Mouse (Mus musculus): Measurements from ENCODE around the gene Ppara. TPM values are rescaled to one million over a fixed set of nuclear protein-coding genes. Genes with fewer than 3 reads are reported as not detected.

Ppara gene
- polyA plus RNA-seq, 1 experiment from 2014 or later = 2.5 TPM

DNA sequence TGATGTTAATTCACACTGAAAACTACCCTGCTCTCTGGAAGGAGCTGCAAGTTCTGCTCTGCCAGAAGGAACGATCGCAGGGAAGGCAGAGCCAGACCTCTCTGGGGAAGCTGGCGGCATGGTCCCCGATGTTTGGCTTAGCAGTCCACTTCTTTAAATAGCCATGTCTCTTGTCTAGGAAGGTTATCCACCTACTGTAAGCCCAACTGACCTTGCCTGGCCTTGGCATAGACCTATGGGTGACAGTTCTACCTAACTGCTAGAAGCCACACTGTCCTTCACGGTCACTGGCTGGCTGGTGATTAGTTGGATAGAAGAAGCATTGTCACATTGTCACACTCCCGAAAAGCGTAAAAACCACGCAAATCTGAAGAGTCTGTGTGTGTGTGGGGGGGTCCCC is 63.9 kb downstream of the Ppara start:
- no peaks in the 10 kb centered on the region for H3K27me3 ChIP-seq (replicated peaks; ENCODE audit: control insufficient read depth, insufficient read depth, low read length)
- H3K4me1 ChIP-seq (replicated peaks; ENCODE audit: control insufficient read depth, insufficient read depth, low read length) = no peaks in the 10 kb centered on the region
- DNase-seq (ENCODE audit: low spot score) = no peak
- 85% methylated on average over 8 of the region's 8 CpGs for WGBS
- no peak overlapping the region for H3K9ac ChIP-seq (ENCODE audit: low read depth, low read length)
- H3K36me3 ChIP-seq (ENCODE audit: control insufficient read depth, insufficient read depth, low read length) = no peaks in the 10 kb centered on the region
- no peak overlapping the region for H3K4me3 ChIP-seq (ENCODE audit: low read depth, low read length)
- ATAC-seq (replicated peaks; ENCODE audit: low FRiP score) = no peak
- no peaks in the 10 kb centered on the region for H3K9me3 ChIP-seq (ENCODE audit: control insufficient read depth, low read length)
- no peak overlapping the region for H3K4me2 ChIP-seq
- no peak overlapping the region for H3K27ac ChIP-seq (ENCODE audit: low read depth, low read length)

GRCm38 (mm10) chr15:85802931-85803330 is 68.1 kb downstream of the Ppara start:
- H3K27ac ChIP-seq (ENCODE audit: low read depth, low read length) = no peak overlapping the region
- 63% methylated on average over 2 of the region's 2 CpGs for WGBS
- no peak overlapping the region for H3K4me3 ChIP-seq (ENCODE audit: low read depth, low read length)
- H3K4me1 ChIP-seq (replicated peaks; ENCODE audit: control insufficient read depth, insufficient read depth, low read length) = no peaks in the 10 kb centered on the region
- DNase-seq (ENCODE audit: low spot score) (no peak), ATAC-seq (replicated peaks; ENCODE audit: low FRiP score) (no peak)
- H3K36me3 ChIP-seq (ENCODE audit: control insufficient read depth, insufficient read depth, low read length) = no peaks in the 10 kb centered on the region
- no peak overlapping the region for H3K4me2 ChIP-seq
- no peak overlapping the region for H3K9ac ChIP-seq (ENCODE audit: low read depth, low read length)
- H3K9me3 ChIP-seq (ENCODE audit: control insufficient read depth, low read length) = no peaks in the 10 kb centered on the region
- H3K27me3 ChIP-seq (replicated peaks; ENCODE audit: control insufficient read depth, insufficient read depth, low read length) = no peaks in the 10 kb centered on the region

GRCm38 (mm10) chr15:85806886-85807285 is 72.1 kb downstream of the Ppara start:
- H3K4me2 ChIP-seq = no peak overlapping the region
- H3K4me3 ChIP-seq (ENCODE audit: low read depth, low read length) = no peak overlapping the region
- no peaks in the 10 kb centered on the region for H3K27me3 ChIP-seq (replicated peaks; ENCODE audit: control insufficient read depth, insufficient read depth, low read length)
- DNase-seq (ENCODE audit: low spot score) = no peak
- H3K9ac ChIP-seq (ENCODE audit: low read depth, low read length) = no peak overlapping the region
- no peak for ATAC-seq (replicated peaks; ENCODE audit: low FRiP score)
- H3K27ac ChIP-seq (ENCODE audit: low read depth, low read length) = no peak overlapping the region
- no peaks in the 10 kb centered on the region for H3K36me3 ChIP-seq (ENCODE audit: control insufficient read depth, insufficient read depth, low read length)
- H3K9me3 ChIP-seq (ENCODE audit: control insufficient read depth, low read length) = no peaks in the 10 kb centered on the region
- 70% methylated on average over 4 of the region's 4 CpGs for WGBS
- H3K4me1 ChIP-seq (replicated peaks; ENCODE audit: control insufficient read depth, insufficient read depth, low read length) = peaks cover 9% of the 10 kb centered on the region

- Histone ChIP-seq H3K4me2 (no peak overlapping the region), H3K9me3 (ENCODE audit: control insufficient read depth, low read length) (no peaks in the 10 kb centered on the region), H3K9ac (ENCODE audit: low read depth, low read length) (no peak overlapping the region), H3K27ac (ENCODE audit: low read depth, low read length) (no peak overlapping the region), H3K36me3 (ENCODE audit: control insufficient read depth, insufficient read depth, low read length) (no peaks in the 10 kb centered on the region), H3K4me1 (replicated peaks; ENCODE audit: control insufficient read depth, insufficient read depth, low read length) (peaks cover 9% of the 10 kb centered on the region), H3K4me3 (ENCODE audit: low read depth, low read length) (no peak overlapping the region), H3K27me3 (replicated peaks; ENCODE audit: control insufficient read depth, insufficient read depth, low read length) (no peaks in the 10 kb centered on the region)
- ATAC-seq (replicated peaks; ENCODE audit: low FRiP score) (no peak), DNase-seq (ENCODE audit: low spot score) (no peak)
- 81% methylated on average over 4 of the region's 4 CpGs for WGBS
These were observed 72.6 kb downstream of the Ppara start for GRCm38 (mm10) chr15:85807404-85807803.

DNA sequence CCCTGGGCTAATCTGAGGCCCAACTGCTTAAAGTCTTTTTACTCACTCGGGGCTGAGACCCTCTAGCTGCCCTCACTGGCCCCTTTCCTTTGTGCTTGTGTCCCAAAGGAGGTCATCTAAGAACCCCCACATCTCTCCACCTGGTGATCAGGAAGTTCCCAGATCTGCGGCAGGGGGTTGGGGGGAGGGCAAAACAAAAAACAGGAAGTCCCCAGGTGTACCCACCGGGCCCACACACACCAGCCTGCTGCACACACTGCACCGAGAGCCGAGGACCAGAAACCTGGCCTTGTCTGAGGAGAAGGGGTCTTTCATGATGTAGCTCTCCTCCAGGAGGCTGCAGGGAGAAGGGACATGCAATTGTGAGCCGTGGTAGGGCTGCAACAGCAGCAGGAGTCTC is 73.2 kb downstream of the Ppara start:
- Histone ChIP-seq H3K27me3 (replicated peaks; ENCODE audit: control insufficient read depth, insufficient read depth, low read length) (no peaks in the 10 kb centered on the region), H3K36me3 (ENCODE audit: control insufficient read depth, insufficient read depth, low read length) (no peaks in the 10 kb centered on the region), H3K9ac (ENCODE audit: low read depth, low read length) (no peak overlapping the region), H3K9me3 (ENCODE audit: control insufficient read depth, low read length) (no peaks in the 10 kb centered on the region), H3K27ac (ENCODE audit: low read depth, low read length) (no peak overlapping the region), H3K4me1 (replicated peaks; ENCODE audit: control insufficient read depth, insufficient read depth, low read length) (peaks cover 9% of the 10 kb centered on the region), H3K4me3 (ENCODE audit: low read depth, low read length) (no peak overlapping the region), H3K4me2 (no peak overlapping the region)
- DNase-seq (ENCODE audit: low spot score) (no peak), ATAC-seq (replicated peaks; ENCODE audit: low FRiP score) (no peak)
- 76% methylated on average over 6 of the region's 6 CpGs for WGBS

- Histone ChIP-seq H3K9me3 (ENCODE audit: control insufficient read depth, low read length) (no peaks in the 10 kb centered on the region), H3K9ac (ENCODE audit: low read depth, low read length) (no peak overlapping the region), H3K4me1 (replicated peaks; ENCODE audit: control insufficient read depth, insufficient read depth, low read length) (peaks cover 12% of the 10 kb centered on the region), H3K27ac (ENCODE audit: low read depth, low read length) (no peak overlapping the region), H3K36me3 (ENCODE audit: control insufficient read depth, insufficient read depth, low read length) (no peaks in the 10 kb centered on the region), H3K4me2 (no peak overlapping the region), H3K4me3 (ENCODE audit: low read depth, low read length) (no peak overlapping the region), H3K27me3 (replicated peaks; ENCODE audit: control insufficient read depth, insufficient read depth, low read length) (no peaks in the 10 kb centered on the region)
- DNase-seq (ENCODE audit: low spot score) (no peak), ATAC-seq (replicated peaks; ENCODE audit: low FRiP score) (no peak)
- 67% methylated on average over 8 of the region's 8 CpGs for WGBS
These were observed 73.7 kb downstream of the Ppara start for GRCm38 (mm10) chr15:85808434-85808833.

GRCm38 (mm10) chr15:85809091-85809490 is 74.3 kb downstream of the Ppara start:
- Histone ChIP-seq H3K36me3 (ENCODE audit: control insufficient read depth, insufficient read depth, low read length) (no peaks in the 10 kb centered on the region), H3K27me3 (replicated peaks; ENCODE audit: control insufficient read depth, insufficient read depth, low read length) (no peaks in the 10 kb centered on the region), H3K27ac (ENCODE audit: low read depth, low read length) (no peak overlapping the region), H3K4me3 (ENCODE audit: low read depth, low read length) (no peak overlapping the region), H3K4me1 (replicated peaks; ENCODE audit: control insufficient read depth, insufficient read depth, low read length) (peaks cover 14% of the 10 kb centered on the region), H3K9me3 (ENCODE audit: control insufficient read depth, low read length) (no peaks in the 10 kb centered on the region), H3K4me2 (no peak overlapping the region), H3K9ac (ENCODE audit: low read depth, low read length) (no peak overlapping the region)
- ATAC-seq (replicated peaks; ENCODE audit: low FRiP score) = no peak
- no peak for DNase-seq (ENCODE audit: low spot score)
- 82% methylated on average over 12 of the region's 12 CpGs for WGBS

DNA sequence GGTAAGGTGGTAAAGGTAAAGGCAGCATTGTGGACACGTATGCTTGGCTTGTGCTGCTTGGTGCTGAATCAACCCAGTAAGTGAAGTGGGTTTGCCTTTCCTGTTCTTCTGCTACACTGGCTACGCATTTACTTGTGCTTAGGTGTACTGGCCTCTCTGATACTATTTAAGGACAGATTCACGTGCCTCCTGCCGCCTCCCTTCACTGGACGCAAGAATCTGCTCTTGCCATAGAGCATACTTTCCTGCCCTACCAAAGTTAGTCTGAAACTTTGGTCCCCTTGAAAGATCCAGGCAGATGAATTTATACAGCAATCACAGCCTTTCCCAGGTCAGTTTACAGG is 75.7 kb downstream of the Ppara start:
- Histone ChIP-seq H3K4me1 (replicated peaks; ENCODE audit: control insufficient read depth, insufficient read depth, low read length) (peaks cover 14% of the 10 kb centered on the region), H3K4me3 (ENCODE audit: low read depth, low read length) (peak overlapping the region; percentile 85), H3K27me3 (replicated peaks; ENCODE audit: control insufficient read depth, insufficient read depth, low read length) (no peaks in the 10 kb centered on the region), H3K4me2 (peak overlapping the region; percentile 67), H3K27ac (ENCODE audit: low read depth, low read length) (peak overlapping the region; percentile 37; the same call in 1 of the 2 replicates), H3K36me3 (ENCODE audit: control insufficient read depth, insufficient read depth, low read length) (no peaks in the 10 kb centered on the region), H3K9me3 (ENCODE audit: control insufficient read depth, low read length) (no peaks in the 10 kb centered on the region), H3K9ac (ENCODE audit: low read depth, low read length) (0 out of 2 replicates have a peak overlapping the region, but pooled peaks have one; percentile 89)
- DNase-seq (ENCODE audit: low spot score) (no peak), ATAC-seq (replicated peaks; ENCODE audit: low FRiP score) (no peak)
- 80% methylated on average over 5 of the region's 5 CpGs for WGBS

DNA sequence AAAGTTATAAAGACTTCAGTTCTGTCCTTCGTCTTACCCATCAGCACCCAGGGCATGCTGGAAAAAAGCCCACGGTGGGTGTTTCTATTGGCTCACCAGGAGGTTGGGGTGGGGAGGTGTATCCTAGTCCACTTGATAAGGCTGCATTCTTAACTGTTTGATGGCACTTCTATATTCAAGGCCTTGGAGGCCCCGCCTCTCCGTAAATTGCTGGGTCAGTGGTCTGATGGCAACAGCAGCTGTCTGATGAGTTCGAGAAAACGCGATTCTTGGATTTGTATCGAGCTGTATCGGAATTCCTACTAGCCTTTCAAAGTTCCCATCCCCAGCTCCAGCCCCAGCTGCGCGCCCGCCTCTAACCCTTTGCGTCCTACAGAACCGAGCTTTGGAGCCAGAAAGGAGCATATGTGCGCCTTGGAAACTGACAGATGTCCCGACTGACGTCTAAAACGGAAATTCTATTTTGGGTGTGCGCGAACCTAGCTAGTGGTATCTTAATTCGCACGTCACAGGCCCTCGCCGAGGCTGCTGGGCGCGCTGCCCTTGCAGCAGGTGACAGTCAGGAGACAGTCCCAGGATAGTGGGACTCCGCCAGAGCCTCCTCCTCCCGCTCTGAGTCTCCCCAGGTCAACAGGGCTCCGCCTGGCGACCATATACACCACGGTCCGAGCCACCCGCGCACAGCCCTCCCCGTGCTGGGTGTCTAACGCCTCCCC is 76.2 kb downstream of the Ppara start:
- peaks cover 14% of the 10 kb centered on the region for H3K4me1 ChIP-seq (replicated peaks; ENCODE audit: control insufficient read depth, insufficient read depth, low read length)
- peak overlapping the region; percentile 67 for H3K4me2 ChIP-seq
- 4% methylated on average over 36 of the region's 36 CpGs for WGBS
- DNase-seq (ENCODE audit: low spot score) (peak; percentile 44), ATAC-seq (replicated peaks; ENCODE audit: low FRiP score) (peak; percentile 84)
- peak overlapping the region; percentile 89 for H3K9ac ChIP-seq (ENCODE audit: low read depth, low read length)
- H3K36me3 ChIP-seq (ENCODE audit: control insufficient read depth, insufficient read depth, low read length) = no peaks in the 10 kb centered on the region
- H3K4me3 ChIP-seq (ENCODE audit: low read depth, low read length) = peak overlapping the region; percentile 85
- H3K9me3 ChIP-seq (ENCODE audit: control insufficient read depth, low read length) = no peaks in the 10 kb centered on the region
- H3K27ac ChIP-seq (ENCODE audit: low read depth, low read length) = peak overlapping the region; percentile 86
- no peaks in the 10 kb centered on the region for H3K27me3 ChIP-seq (replicated peaks; ENCODE audit: control insufficient read depth, insufficient read depth, low read length)

Data from liver, embryonic 11.5 days (tissue).